Mouse (Mus musculus) neural tube, embryonic 10.5 days (tissue): ENCODE measurements around the gene Vmn2r58.
"Not testable (repeated sequence)": the region's sequence is repeated elsewhere in the genome, so short reads cannot be mapped to it uniquely, and the experiment has no call there.

Source experiments
- DNase-seq: peaks from one replicate; pipeline ENCODE4 v3.0.0-alpha.2; 2017; ENCODE audit warnings: low spot score; ENCODE audit errors: extremely low spot score

The Vmn2r58 gene

GRCm38 (mm10) chr7:41872612-41873011, at the start of gene Vmn2r58:
TSS of gene Vmn2r58 (minus strand) at chr7:41872712.
- not testable (repeated sequence) for DNase-seq
